ENCODE assay signal across 20 mouse cellular contexts in genomic region chr16:32063900-32064299, GRCm38 (mm10). TPM values are rescaled to one million over a fixed set of nuclear protein-coding genes. Genes with fewer than 3 reads are reported as not detected.
A peak's percentile ranks its signal among the peaks of the same experiment; 100 is the strongest.
DNase-seq lines count a peak whose midpoint lies in the region; ATAC-seq lines count a peak whose summit lies in the region.
"Had no signal": no experiment of that assay in that cellular context is flagged by ENCODE, and none has a peak within 500 bp of the region (broad histone marks: within the 10 kb centered on the region; RNA-seq: fewer than 3 reads in every experiment).

No protein-coding gene starts in this region.

- no peaks in the 10 kb centered on the region for H3K36me3 ChIP-seq in heart, embryonic 16.5 days (ENCODE audit: control insufficient read depth, insufficient read depth)
- H3K36me3 ChIP-seq in stomach, embryonic 15.5 days, result no peaks in the 10 kb centered on the region
- H3K36me3 ChIP-seq: forebrain, embryonic 15.5 days; liver, embryonic 13.5 days; midbrain, embryonic 12.5 days had no signal

- DNase-seq in heart, postnatal 10 days, result no peak
- DNase-seq in brain, adult 2 months (ENCODE audit: low read depth, low spot score), result peak; percentile 24
- DNase-seq in cerebellum, adult 18-20 months, result no peak
- no peak for DNase-seq in left cerebral cortex, postnatal 25 days (ENCODE audit: low spot score in 2 of 2)
- DNase-seq: adrenal gland, postnatal 10 days; cerebellum, adult 8-10 months; gastrocnemius, postnatal 36 days; heart, postnatal 4 days; kidney, postnatal 25 days; liver, embryonic 13.5 days; lung, adult 2 months; thymus, postnatal 14 days had no signal

- peak overlapping the region; percentile 20; the same call in 1 of the 2 replicates for H3K9ac ChIP-seq in heart, embryonic 16.5 days (ENCODE audit: low read length)
- no peak overlapping the region for H3K9ac ChIP-seq in stomach, embryonic 15.5 days
- H3K9ac ChIP-seq: forebrain, embryonic 15.5 days; hindbrain, embryonic 14.5 days; liver, embryonic 13.5 days; midbrain, embryonic 12.5 days had no signal

- intact Hi-C loops in heart, postnatal 10 days (cut with DNase I), result no loop called here
- intact Hi-C loops in left cerebral cortex, postnatal 25 days (cut with DNase I), result no loop called here

- 50% methylated on average over 7 of the region's 7 CpGs for WGBS in heart, embryonic 16.5 days
- WGBS in stomach, embryonic 15.5 days, result 49% methylated on average over 7 of the region's 7 CpGs

- no peak overlapping the region for H3K27ac ChIP-seq in heart, embryonic 16.5 days (ENCODE audit: low read length)
- H3K27ac ChIP-seq in stomach, embryonic 15.5 days, result peak overlapping the region; percentile 16; the same call in 1 of the 2 replicates
- H3K27ac ChIP-seq: forebrain, embryonic 15.5 days; hindbrain, embryonic 14.5 days; liver, embryonic 13.5 days; midbrain, embryonic 12.5 days had no signal

- peaks cover 38% of the 10 kb centered on the region for H3K4me1 ChIP-seq in heart, embryonic 16.5 days (ENCODE audit: control insufficient read depth, insufficient read depth, low read length)
- H3K4me1 ChIP-seq in stomach, embryonic 15.5 days, result peaks cover 4% of the 10 kb centered on the region; the same call in 1 of the 2 replicates

- H3K4me2 ChIP-seq in heart, embryonic 16.5 days (ENCODE audit: low read depth, low read length), result no peak overlapping the region
- no peak overlapping the region for H3K4me2 ChIP-seq in stomach, embryonic 15.5 days
- H3K4me2 ChIP-seq: forebrain, embryonic 15.5 days; hindbrain, embryonic 14.5 days; liver, embryonic 13.5 days; midbrain, embryonic 12.5 days had no signal

- no peak overlapping the region for H3K4me3 ChIP-seq in heart, embryonic 16.5 days (ENCODE audit: low read length)
- no peak overlapping the region for H3K4me3 ChIP-seq in stomach, embryonic 15.5 days (replicated peaks)
- H3K4me3 ChIP-seq: forebrain, embryonic 15.5 days; liver, embryonic 13.5 days; midbrain, embryonic 12.5 days had no signal

- no peaks in the 10 kb centered on the region for H3K27me3 ChIP-seq in heart, embryonic 16.5 days (ENCODE audit: control insufficient read depth, insufficient read depth, low read length)
- H3K27me3 ChIP-seq in stomach, embryonic 15.5 days (replicated peaks), result no peaks in the 10 kb centered on the region
- H3K27me3 ChIP-seq: forebrain, embryonic 15.5 days; liver, embryonic 13.5 days; midbrain, embryonic 12.5 days had no signal

- ATAC-seq in heart, embryonic 16.5 days (replicated peaks; ENCODE audit: extremely low read depth, insufficient read depth, low FRiP score), result no peak
- ATAC-seq in granulocyte monocyte progenitor cell, adult 5-6 weeks (replicated peaks; ENCODE audit: poor library complexity, severe bottlenecking), result peak; percentile 76
- ATAC-seq in stomach, embryonic 15.5 days (ENCODE audit: insufficient read depth, low FRiP score, low read depth), result no peak
- ATAC-seq: activated CD4-positive, CD25-positive, alpha-beta regulatory T cell, adult 4 months; forebrain, embryonic 15.5 days; inflammation-experienced regulatory T-cells, adult 6 months had no signal

- H3K9me3 ChIP-seq in heart, embryonic 16.5 days (replicated peaks; ENCODE audit: control insufficient read depth, low read length), result no peaks in the 10 kb centered on the region
- H3K9me3 ChIP-seq in stomach, embryonic 15.5 days, result no peaks in the 10 kb centered on the region
- H3K9me3 ChIP-seq: forebrain, embryonic 15.5 days; liver, embryonic 13.5 days; midbrain, embryonic 12.5 days had no signal

RNA-seq across cellular contexts. Expression of gene Pak2, which starts 15.2 kb away (rescaled TPM):
- polyA plus RNA-seq in heart, embryonic 16.5 days (2015; fragmentation: Nextera tagmentation; extraction: Ambion mirVana), result 23.9 and 26.5 TPM in 2 replicates
- total RNA-seq in heart, postnatal 10 days (2021), result 10 to 100 TPM; 42.4 to 42.5 TPM
- 65.0 and 67.3 TPM in 2 replicates for total RNA-seq in granulocyte monocyte progenitor cell, adult 5-6 weeks (2014; fragmentation: Nextera tagmentation)
- total RNA-seq in granulocyte monocyte progenitor cell, adult 5-6 weeks (2017), result 54.2 and 54.9 TPM in 2 replicates
- 33.6 and 36.6 TPM in 2 replicates for polyA plus RNA-seq in stomach, embryonic 15.5 days (2015; fragmentation: Nextera tagmentation; extraction: Ambion mirVana)
- total RNA-seq in left cerebral cortex, postnatal 25 days (2021), result 10 to 100 TPM; 25.6 to 26.0 TPM

RNA-seq across cellular contexts. Expression of gene Pigx, which starts 35.6 kb away (rescaled TPM):
- polyA plus RNA-seq in heart, embryonic 16.5 days (2015; fragmentation: Nextera tagmentation; extraction: Ambion mirVana), result 63.6 and 73.0 TPM in 2 replicates
- total RNA-seq in heart, postnatal 10 days (2021), result 10 to 100 TPM; 23.9 to 26.6 TPM
- total RNA-seq in granulocyte monocyte progenitor cell, adult 5-6 weeks (2014; fragmentation: Nextera tagmentation), result 84.7 and 88.8 TPM in 2 replicates
- 46.6 and 75.6 TPM in 2 replicates for total RNA-seq in granulocyte monocyte progenitor cell, adult 5-6 weeks (2017)
- polyA plus RNA-seq in stomach, embryonic 15.5 days (2015; fragmentation: Nextera tagmentation; extraction: Ambion mirVana), result 89.0 and 91.8 TPM in 2 replicates
- 10 to 100 TPM; 23.9 to 27.1 TPM for total RNA-seq in left cerebral cortex, postnatal 25 days (2021)

RNA-seq across cellular contexts. Expression of gene Cep19, which starts 35.7 kb away (rescaled TPM):
- 21.7 and 26.3 TPM in 2 replicates for polyA plus RNA-seq in heart, embryonic 16.5 days (2015; fragmentation: Nextera tagmentation; extraction: Ambion mirVana)
- 10 to 100 TPM in 1 of 2 experiments, 1 to 10 TPM in 1; 9.6 to 10.6 TPM for total RNA-seq in heart, postnatal 10 days (2021)
- 9.9 and 18.8 TPM in 2 replicates for total RNA-seq in granulocyte monocyte progenitor cell, adult 5-6 weeks (2014; fragmentation: Nextera tagmentation)
- total RNA-seq in granulocyte monocyte progenitor cell, adult 5-6 weeks (2017), result 27.0 and 36.8 TPM in 2 replicates
- 26.6 and 27.8 TPM in 2 replicates for polyA plus RNA-seq in stomach, embryonic 15.5 days (2015; fragmentation: Nextera tagmentation; extraction: Ambion mirVana)
- total RNA-seq in left cerebral cortex, postnatal 25 days (2021), result 10 to 100 TPM; 74.3 to 74.5 TPM
